Mouse (Mus musculus) erythroid progenitor cell, adult 5-6 weeks (primary cell): ENCODE results near the gene Lrrc51. TPM values are rescaled to one million over a fixed set of nuclear protein-coding genes. Genes with fewer than 3 reads are reported as not detected.
A peak's percentile ranks its signal among the peaks of the same experiment; 100 is the strongest.
"Not testable (repeated sequence)": the region's sequence is repeated elsewhere in the genome, so short reads cannot be mapped to it uniquely, and the experiment has no call there.

Experiments
- ATAC-seq: replicated peaks from 2 replicates; pipeline ENCODE4 v1.8.0; 2016; ENCODE audit warnings: moderate number of reproducible peaks, mild to moderate bottlenecking, moderate TSS enrichment, inconsistent platforms; ENCODE audit not compliant: poor library complexity, low FRiP score, severe bottlenecking
- total RNA-seq, 2 experiments: library from RNA; stranded (forward) in 1 of 2; stranded (reverse) in 1 of 2; fragments of 150-400 nt in 1 of 2; fragments of 186-747, 209-891 nt in 1 of 2; gene quantifications; 2 replicates each; pipeline versions ENCODE4 v1.2.3 to v1.2.4; 2015 to 2017; ENCODE audit warnings: low replicate concordance in 2 of 2

The Lrrc51 gene
- total RNA-seq, 2 experiments from 2014 or later: not detected

DNA sequence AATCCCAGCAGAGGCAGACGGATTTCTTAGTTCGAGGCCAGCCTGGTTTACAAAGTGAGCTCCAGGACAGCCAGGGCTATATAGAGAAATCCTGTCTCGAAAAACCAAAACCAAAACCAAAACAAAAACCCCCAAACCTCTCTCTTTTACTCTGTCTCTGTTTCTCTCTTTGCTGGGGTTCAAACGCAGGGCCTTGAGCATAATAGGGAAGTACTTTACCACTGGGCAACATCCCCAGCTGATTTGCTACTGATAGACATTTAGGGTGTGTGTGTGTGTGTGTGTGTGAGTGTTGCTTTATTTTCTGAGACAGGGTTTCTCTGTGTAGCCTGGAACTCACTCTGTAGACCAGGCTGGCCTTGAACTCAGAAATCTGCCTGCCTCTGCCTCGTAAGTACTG is 15.3 kb upstream of the Lrrc51 start:
- not testable (repeated sequence) for ATAC-seq

DNA sequence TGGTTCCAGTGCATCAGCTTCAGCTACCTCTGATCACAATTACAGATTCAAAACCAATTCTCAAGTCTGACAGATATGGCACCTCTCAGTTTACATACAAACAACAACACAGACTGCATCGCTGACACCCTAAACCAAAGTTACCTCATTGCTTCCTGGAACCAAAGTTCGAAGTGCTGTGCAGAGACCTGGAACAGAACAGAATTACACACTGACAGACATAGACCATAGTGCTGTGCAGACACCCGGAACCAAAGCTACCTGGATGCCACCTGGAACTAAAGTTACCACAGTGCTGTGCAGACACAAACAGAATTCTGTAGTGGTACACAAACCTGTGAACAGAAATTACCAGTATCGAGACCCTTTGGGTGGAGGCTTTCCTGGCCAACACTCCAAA is 6.1 kb upstream of the Lrrc51 start:
- ATAC-seq: no peak

DNA sequence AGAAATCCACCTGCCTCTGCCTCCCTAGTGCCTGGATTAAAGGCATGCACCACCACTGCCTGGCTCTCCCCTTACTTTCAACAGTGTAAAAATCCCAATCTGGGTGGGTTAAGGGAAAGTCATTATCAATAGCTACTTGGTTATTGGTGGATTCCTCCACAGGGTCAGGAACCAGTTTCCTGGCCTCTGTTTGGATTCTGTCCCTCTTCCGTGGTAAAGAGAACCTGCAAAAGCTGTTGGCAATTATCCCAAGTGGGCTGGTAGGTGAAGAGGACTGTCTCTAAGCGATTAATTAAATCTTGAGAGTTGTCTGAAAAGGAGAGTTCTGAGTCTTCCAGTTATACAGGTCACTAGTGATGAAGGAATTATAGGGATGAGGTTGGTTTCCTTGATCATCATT is 4.7 kb upstream of the Lrrc51 start:
- ATAC-seq: no peak

DNA sequence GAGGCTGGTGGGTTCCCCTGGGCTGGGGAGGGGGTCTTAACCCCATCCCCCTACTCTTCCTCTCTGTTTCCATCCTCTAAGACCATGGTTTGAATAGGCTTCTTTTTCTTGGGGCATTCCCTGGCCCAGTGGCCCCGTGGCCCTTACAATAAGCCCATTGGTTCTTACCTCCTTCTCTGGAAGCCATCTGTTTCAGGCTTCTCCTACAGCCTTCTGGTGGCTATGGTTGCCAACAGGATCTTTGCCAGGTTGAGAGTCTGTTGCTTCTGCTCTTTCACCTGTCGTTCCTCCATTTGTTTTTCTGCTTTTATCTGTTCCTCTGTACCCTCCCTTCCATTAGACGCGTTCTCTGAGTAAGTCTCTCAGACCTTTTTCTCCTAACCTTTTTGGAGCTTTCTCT is 3.9 kb upstream of the Lrrc51 start:
- ATAC-seq: no peak

DNA sequence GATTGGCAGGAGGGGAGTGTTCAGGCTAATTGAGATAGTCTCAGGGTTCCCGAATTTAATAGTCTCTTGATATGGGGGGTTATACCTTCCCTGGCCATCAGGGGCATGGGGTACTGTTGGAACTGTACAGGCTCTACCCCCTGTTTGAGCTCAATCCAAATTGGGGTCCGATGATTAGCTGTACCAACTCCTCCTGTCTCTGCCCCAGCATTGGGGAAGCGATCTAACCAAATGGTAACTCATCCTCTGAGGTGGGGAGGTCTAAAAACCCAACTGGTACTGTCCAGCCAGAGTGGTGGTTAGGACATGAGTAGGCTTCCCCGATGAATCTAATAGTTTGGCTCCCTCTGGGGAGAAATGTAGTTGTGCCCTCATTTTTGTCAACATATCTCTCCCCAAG is 3.3 kb upstream of the Lrrc51 start:
- ATAC-seq: no peak

DNA sequence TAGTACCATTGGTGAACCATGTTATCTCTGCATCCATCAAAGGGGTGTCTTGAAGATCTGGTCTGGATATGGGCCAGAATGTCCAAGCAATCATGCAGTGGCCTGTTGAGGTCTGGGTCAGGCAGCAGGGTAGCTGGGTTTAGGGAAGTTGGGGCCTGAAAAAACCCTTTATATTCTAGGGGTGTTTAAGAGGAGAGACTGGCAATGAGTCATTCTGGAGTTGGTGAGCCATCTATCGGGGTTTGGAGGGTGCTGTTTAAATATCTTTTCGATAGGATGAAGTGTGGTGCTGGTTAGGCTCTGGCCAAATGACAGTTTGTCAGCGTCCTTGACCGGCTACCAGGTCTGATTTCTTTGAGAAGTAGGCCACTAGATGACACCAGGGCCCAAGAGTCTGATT is 2.3 kb upstream of the Lrrc51 start:
- no peak for ATAC-seq

DNA sequence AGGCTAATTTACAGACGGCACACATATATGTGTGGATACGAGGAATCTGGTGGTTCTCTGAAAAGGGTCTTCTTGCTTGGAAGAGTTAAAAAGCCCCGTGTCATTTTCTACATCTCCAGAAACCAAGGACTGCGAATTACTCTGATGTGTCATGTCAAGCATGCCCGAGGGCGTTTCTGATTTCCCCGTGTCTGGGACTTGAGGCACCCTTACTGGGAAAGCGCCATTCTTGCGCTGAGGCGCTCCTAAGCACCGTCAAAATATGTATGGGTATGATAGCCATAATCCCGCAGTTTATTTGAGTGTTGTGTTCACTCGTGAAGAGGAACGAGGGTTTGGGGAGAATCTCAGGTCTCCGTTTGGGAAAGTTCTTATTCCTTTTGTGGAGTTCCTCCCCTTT is 395 bp downstream of the Lrrc51 start:
- peak; percentile 63 for ATAC-seq

DNA sequence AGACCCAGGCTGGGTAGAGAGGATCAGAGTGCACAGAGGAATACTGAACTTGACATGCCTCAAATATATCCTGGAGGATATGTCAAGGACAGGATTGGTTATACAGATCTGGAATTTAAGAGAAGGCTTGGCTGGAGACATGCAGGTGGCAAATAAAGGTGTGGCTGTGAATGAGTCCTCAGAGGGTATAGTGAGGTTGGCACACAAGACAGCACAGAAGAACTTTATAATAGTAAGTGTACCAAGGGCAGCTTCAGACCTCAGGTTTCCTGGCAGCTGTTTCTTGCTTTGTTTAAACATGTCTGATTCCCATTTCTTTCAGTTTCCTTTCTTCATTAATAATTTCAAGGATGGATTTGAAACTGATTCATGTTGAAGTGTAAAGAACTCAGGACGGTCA is 1.1 kb downstream of the Lrrc51 start:
- ATAC-seq: no peak

DNA sequence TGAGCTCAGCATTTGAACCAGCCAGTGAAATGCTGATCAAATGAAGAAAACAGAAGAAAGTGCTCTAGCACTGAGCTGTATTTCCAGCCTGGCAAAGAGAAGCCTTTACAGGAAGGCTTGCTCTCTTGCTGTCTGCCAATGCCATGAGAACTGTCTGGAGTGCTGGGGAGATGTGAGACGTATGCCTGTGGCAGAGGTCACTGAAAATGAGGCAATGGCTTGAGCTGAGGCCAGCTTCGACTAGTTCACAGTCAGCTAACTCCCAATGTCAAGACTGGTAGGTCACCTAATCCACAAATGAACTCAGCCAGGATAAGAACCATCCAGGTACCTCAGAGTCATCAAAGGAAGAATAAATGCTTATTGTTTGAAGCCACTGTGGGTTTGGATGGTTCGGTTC is 5.6 kb downstream of the Lrrc51 start:
- no peak for ATAC-seq

DNA sequence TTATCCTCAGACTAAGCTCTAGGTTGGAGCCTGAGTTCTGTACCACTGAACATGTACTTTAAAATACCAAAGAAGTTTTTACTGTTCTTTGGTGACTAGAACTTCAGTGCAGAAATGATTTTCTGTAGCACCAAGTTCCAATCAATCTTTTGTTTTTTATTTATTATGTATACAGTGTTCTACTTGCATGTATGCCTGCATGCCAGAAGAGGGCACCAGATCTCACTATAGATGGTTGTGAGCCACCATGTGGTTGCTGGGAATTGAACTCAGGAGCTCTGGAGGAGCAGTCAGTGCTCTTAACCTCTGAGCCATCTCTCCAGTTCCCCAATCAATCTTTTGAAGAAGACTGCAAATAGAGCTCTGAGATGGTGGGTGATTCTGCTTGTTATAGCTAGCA is 7.8 kb downstream of the Lrrc51 start:
- not testable (repeated sequence) for ATAC-seq

DNA sequence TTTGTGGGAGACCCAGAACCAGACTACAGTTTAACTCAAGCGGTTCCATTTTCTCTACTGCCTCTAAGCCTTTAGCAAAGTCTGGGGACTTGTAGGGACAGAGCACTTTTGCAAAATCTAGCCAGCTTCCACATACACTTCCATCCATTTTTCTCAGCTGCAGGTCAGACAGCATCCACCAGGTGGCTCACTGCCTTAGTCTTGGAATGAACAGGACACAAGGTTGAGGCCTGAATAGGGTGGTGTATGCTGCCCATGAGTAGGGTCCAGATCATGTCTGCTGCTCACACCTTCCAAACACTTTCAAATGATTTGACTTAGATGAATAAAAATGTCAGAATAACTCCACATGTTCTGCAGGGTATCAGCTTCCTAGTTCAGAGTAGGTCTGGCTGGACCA is 15.6 kb downstream of the Lrrc51 start:
- ATAC-seq: peak; percentile 82

DNA sequence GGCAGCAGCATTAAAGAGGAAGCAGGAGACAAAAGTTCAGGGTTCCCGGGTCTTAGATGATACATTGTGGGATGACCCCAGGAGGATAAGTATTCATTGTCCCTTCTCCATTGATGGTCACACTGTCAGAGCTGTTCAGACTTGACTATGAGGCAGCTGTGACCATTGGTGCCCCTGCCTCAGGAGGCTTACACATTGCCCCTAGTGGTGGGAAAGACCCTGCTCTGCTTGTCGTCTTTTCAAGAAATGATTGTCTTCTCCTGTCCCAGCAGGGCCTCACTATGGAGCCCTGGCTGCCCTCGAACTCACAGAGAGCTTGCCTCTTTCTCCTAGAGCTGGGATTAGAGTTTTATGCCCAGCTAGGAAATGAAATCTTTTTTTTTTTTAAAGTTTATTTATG is 21.7 kb downstream of the Lrrc51 start:
- ATAC-seq: no peak

DNA sequence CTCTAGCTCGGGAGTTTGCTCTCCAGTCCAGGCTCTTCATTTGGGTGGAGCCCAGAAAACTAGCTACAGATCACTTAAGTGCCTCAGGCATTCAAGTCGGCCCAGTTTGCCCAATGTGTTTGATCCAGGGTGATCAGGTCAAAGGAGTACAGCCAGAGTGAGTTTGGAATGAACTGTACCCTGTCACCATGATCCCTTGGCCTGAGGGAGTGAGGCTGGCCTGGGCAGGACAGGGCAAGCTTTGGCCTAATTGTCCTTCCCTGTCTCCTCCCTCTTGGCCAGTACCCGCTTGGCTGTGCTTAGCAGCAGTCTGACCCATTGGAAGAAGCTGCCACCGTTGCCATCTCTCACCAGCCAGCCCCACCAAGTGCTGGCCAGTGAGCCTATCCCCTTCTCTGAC is 23.6 kb downstream of the Lrrc51 start:
- no peak for ATAC-seq

DNA sequence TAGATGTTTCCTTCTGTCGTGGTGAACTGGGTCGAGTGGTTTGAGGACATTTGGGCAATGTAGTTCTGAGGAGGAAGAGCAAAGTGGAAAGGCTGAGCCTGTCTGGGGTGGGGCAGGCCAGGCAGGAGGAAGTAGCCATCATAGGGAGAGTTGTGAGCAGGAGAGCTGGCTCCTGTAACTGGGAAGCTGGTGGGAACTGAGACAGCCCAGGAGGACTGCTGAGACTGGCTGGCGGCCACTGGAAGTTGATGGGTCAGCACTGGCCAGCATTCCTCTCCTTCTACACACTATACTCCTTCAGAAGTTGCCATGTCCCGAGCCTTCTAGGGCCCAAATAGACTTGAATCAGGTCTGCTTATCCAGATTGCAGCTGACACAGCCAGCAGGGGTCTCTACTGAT is 25.3 kb downstream of the Lrrc51 start:
- no peak for ATAC-seq

DNA sequence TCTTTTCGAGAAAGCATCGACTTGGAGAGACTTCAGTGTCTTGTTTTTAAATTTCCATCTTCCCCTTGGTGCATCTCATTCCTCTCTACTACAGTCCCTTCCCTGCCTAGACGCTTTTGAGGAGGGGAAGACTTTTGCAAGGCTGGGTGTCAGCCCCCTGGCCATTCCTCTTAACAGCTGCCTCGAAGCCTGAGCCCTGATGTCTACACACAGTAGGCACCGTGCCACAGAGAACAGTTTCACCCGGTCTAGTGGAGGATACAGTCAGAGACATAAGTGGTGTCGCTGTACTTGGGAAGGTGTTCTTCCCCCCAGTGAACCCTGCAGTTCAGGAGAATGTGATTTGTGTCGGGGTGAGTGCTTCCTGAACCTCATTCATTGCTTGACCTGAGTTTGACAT is 27.0 kb downstream of the Lrrc51 start:
- no peak for ATAC-seq

DNA sequence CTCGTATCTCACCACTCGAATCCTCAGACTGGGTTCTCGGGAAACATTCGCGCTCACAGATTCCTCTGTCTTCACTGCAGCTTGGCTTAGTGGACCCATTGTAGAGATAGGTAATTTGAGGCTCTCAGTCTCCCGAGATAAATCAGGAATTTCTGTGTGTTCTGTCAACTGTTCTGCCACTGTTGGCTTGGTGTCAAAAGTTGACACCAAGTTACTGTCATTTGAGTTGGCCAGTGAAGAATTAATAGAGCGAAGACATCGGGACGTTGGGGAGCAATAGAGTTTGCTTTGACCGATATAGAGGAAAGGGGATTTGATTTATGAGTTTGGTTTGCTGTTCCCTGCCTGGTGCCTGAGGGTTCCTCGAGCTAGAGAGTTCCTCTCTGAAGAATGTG is 27.4 kb downstream of the Lrrc51 start, which contains the start of gene Tomt:
TSS of gene Tomt (minus strand) at position 73 of the 395 bp plus-strand sequence.
- no peak for ATAC-seq

DNA sequence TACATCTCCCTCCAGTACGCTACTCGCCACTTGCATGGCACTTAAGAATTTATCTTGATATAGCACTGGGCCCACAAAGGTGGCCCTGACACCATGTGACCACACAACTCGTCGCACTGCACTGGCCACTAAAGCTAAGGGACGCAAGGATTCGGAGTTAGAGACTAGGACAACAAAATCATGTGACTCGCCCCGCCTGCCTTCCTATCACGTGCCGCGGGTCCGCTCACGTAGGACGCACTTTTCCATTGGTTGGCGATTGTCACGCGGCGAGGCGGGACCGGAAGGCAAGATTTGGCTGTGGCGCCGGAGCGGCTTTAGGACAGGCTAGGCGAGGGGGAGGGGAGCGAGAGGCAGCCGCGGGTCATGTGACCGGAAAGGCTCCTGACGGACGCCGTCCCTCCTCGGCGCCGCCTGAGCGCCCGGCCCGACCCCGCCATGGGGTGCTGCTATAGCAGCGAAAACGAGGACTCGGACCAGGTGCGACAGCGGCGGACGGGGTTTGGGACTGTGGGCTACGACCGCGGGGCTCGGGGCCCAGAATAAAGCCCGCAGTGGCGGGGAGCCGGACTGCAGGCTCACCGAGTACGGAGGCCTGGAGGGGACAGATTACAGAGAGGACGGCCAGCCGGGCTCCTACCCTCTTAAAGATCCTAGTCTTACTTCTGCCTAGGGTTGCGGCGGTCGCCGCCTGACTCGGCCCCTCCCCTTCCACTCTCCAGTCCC is 28.0 kb downstream of the Lrrc51 start, which contains the start of gene Lamtor1:
TSS of gene Lamtor1 (plus strand) at position 344 of the 726 bp plus-strand sequence.
- peak; percentile 95 for ATAC-seq

DNA sequence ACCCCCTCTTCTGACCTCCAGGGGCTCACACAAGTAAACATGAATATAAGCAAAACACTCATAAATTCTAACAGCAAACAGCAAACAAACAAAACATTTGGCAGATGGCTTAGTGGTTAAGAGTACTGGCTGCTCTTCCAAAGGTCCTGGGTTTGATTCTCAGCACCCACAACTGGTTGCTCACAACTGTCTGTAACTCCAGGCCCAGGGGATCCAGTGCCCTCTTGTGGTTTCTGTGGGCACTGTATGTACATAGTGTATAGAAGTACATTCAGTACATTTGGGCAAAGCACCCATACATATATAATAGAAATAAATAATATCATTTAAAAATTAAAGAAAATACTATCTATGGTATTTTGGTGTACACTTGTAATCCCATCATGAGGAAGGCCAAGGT is 30.8 kb downstream of the Lrrc51 start:
- no peak for ATAC-seq

DNA sequence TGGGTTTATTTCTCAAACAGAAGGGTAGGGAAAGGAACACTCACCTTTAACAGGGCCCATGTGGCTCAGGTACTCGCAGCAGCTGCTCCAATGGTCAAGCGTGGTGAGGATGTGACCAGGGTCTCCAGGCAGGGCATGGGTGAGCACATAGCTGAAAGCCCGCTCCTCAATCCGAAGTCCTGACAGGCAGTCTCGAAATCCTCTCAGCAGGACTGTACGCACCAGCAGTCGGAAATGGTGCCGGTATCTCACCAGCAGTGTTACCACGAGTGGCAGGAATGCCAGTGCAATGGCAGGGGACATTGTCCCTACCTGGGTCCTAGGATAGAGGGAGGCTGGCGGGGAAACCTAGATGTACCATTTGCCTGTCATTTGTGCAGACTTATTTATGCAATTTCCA is 31.7 kb downstream of the Lrrc51 start:
- no peak for ATAC-seq

DNA sequence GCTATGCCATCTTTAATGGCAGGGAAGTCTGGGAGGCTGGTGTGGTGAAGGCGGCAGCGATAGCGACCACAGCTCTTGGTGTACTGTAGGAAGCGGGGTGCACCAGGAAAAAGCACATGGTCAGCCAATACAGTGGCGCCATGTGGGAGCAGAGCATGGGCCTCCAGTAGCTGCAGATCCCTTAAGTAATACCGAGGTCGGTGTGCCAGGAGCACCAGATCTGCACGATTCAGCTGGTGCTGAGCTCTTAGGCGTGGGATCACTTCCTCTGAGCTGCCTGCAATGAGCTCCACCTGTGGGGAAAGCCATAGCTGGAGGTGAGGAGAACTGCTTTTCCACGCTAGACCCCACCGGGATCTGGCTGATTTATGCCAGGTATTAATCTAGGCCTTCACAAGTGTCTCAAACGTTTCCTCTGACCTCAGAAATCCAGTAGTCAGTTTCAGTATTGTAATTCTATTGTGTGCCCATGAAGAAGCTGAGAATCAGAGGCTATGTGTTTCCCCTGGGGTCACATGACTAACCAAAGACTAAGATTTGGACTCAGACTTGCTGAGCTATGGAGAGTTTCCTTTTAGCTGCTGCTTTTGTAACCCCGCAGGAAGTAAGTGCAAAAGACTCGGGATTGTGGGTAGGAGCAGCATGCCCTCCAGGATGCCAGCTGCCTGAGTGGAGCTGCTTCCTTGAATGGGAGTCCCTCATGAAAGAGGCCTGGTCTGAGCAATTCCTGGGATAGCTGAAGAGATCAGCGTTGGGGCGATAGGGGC is 33.2 kb downstream of the Lrrc51 start:
- ATAC-seq: no peak
